Mouse (Mus musculus) frontal cortex, adult (tissue): ENCODE data around the gene Mrln.
A peak's percentile ranks its signal among the peaks of the same experiment; 100 is the strongest.

ENCODE experiments used
- ATAC-seq: cut with Nextera tagmentation; 2 replicates; pipeline ENCODE4 v1.9.2; 2017; ENCODE audit warnings: mild to moderate bottlenecking, moderate library complexity, mixed read lengths; ENCODE audit not compliant: low TSS enrichment

The Mrln gene

GRCm38 (mm10) chr10:70204505-70205399, at the start of gene Mrln:
Mrln (plus strand) TSS chr10:70204664.
- no peak for ATAC-seq

- ATAC-seq: no peak
Measured at GRCm38 (mm10) chr10:70156431-70157165, 47.9 kb upstream of the Mrln start.

GRCm38 (mm10) chr10:70159651-70160320, 44.7 kb upstream of the Mrln start:
- ATAC-seq: peak; percentile 62

GRCm38 (mm10) chr10:70160811-70161210, 43.7 kb upstream of the Mrln start:
- ATAC-seq: no peak

- no peak for ATAC-seq
Measured at GRCm38 (mm10) chr10:70161504-70161903, 43.0 kb upstream of the Mrln start.

- ATAC-seq: no peak
Measured at GRCm38 (mm10) chr10:70163681-70164080, 40.8 kb upstream of the Mrln start.

- ATAC-seq: peak; percentile 80
Measured at GRCm38 (mm10) chr10:70165877-70166276, 38.6 kb upstream of the Mrln start.

GRCm38 (mm10) chr10:70166427-70166826, 38.0 kb upstream of the Mrln start:
- no peak for ATAC-seq

- no peak for ATAC-seq
Measured at GRCm38 (mm10) chr10:70167625-70168024, 36.8 kb upstream of the Mrln start.

GRCm38 (mm10) chr10:70168396-70168795, 36.1 kb upstream of the Mrln start:
- 0 out of 2 replicates have a peak, but pooled peaks have one; percentile 12 for ATAC-seq

GRCm38 (mm10) chr10:70169044-70169443, 35.4 kb upstream of the Mrln start:
- peak; percentile 35 for ATAC-seq

GRCm38 (mm10) chr10:70173314-70173713, 31.1 kb upstream of the Mrln start:
- peak; percentile 45; the same call in 1 of the 2 replicates for ATAC-seq

GRCm38 (mm10) chr10:70174494-70175190, 29.8 kb upstream of the Mrln start:
- no peak for ATAC-seq

- no peak for ATAC-seq
Measured at GRCm38 (mm10) chr10:70180727-70181126, 23.7 kb upstream of the Mrln start.

- ATAC-seq: no peak
Measured at GRCm38 (mm10) chr10:70181279-70181972, 23.0 kb upstream of the Mrln start.

GRCm38 (mm10) chr10:70183210-70184080, 21.0 kb upstream of the Mrln start:
- peak; percentile 72 for ATAC-seq

GRCm38 (mm10) chr10:70186136-70186535, 18.3 kb upstream of the Mrln start:
- peak; percentile 56; the same call in 1 of the 2 replicates for ATAC-seq

- no peak for ATAC-seq
Measured at GRCm38 (mm10) chr10:70186586-70186985, 17.9 kb upstream of the Mrln start.

GRCm38 (mm10) chr10:70189864-70190263, 14.6 kb upstream of the Mrln start:
- no peak for ATAC-seq

GRCm38 (mm10) chr10:70194283-70194682, 10.2 kb upstream of the Mrln start:
- no peak for ATAC-seq
